In genomic region chr7:127308887-127309286, GRCm38 (mm10) we compare ENCODE assay signal across 9 mouse cellular contexts. TPM values are rescaled to one million over a fixed set of nuclear protein-coding genes. Genes with fewer than 3 reads are reported as not detected.
DNase-seq lines count a peak whose midpoint lies in the region; ATAC-seq lines count a peak whose summit lies in the region.
"Had no signal": no experiment of that assay in that cellular context is flagged by ENCODE, and none has a peak within 500 bp of the region (broad histone marks: within the 10 kb centered on the region; RNA-seq: fewer than 3 reads in every experiment).

No protein-coding gene starts in this region.

- no peak overlapping the region for H3K4me3 ChIP-seq in neural tube, embryonic 11.5 days (ENCODE audit: low read depth, low read length)
- H3K4me3 ChIP-seq: neural tube, embryonic 12.5 days had no signal

- DNase-seq in right cerebral cortex, adult 18-20 months, result peak; percentile 67
- no peak for DNase-seq in right cerebral cortex, postnatal 14 days
- peak; percentile 50 for DNase-seq in T-cell, adult 2 months (ENCODE audit: low spot score)
- peak; percentile 87 for DNase-seq in embryo, embryonic 10.5 days (ENCODE audit: low spot score)
- DNase-seq in induced T-regulatory cell, adult 2 months (ENCODE audit: low read depth), result peak; percentile 83
- DNase-seq in left cerebral cortex, postnatal 4 days, result peak; percentile 38
- DNase-seq in neural tube, embryonic 11.5 days (ENCODE audit: low spot score), result peak; percentile 44

- H3K9ac ChIP-seq in neural tube, embryonic 11.5 days (ENCODE audit: low read length), result no peak overlapping the region
- H3K9ac ChIP-seq: neural tube, embryonic 12.5 days had no signal

- H3K4me2 ChIP-seq in neural tube, embryonic 11.5 days (ENCODE audit: low read depth), result no peak overlapping the region
- H3K4me2 ChIP-seq: neural tube, embryonic 12.5 days had no signal

- H3K9me3 ChIP-seq in neural tube, embryonic 11.5 days (ENCODE audit: control insufficient read depth, low read length), result no peaks in the 10 kb centered on the region
- H3K9me3 ChIP-seq: neural tube, embryonic 12.5 days had no signal

- H3K4me1 ChIP-seq in neural tube, embryonic 11.5 days (ENCODE audit: control insufficient read depth, insufficient read depth, low read length), result no peaks in the 10 kb centered on the region
- H3K4me1 ChIP-seq: neural tube, embryonic 12.5 days had no signal

- no peaks in the 10 kb centered on the region for H3K36me3 ChIP-seq in neural tube, embryonic 11.5 days (ENCODE audit: control insufficient read depth, insufficient read depth, low read length)
- H3K36me3 ChIP-seq: neural tube, embryonic 12.5 days had no signal

- intact Hi-C loops in left cerebral cortex, postnatal 4 days (cut with DNase I), result no loop called here

- no peak for ATAC-seq in neural tube, embryonic 11.5 days (ENCODE audit: insufficient read depth, low FRiP score, low TSS enrichment)
- no peak for ATAC-seq in inflammation-experienced regulatory T-cells, adult 6 months

- H3K27me3 ChIP-seq in neural tube, embryonic 11.5 days (ENCODE audit: control insufficient read depth, insufficient read depth, low read length), result no peaks in the 10 kb centered on the region
- H3K27me3 ChIP-seq: neural tube, embryonic 12.5 days had no signal

- H3K27ac ChIP-seq in neural tube, embryonic 11.5 days (ENCODE audit: low read depth, low read length), result no peak overlapping the region
- H3K27ac ChIP-seq: neural tube, embryonic 12.5 days had no signal

- WGBS in neural tube, embryonic 11.5 days, result 69% methylated on average over 4 of the region's 4 CpGs

RNA-seq across cellular contexts. Expression of gene Itgal, which starts 12.8 kb away (rescaled TPM):
- 1 to 10 TPM; 1.2 to 1.6 TPM for total RNA-seq in left cerebral cortex, postnatal 4 days (2021)
- 1.2 and 1.4 TPM in 2 replicates for polyA plus RNA-seq in neural tube, embryonic 11.5 days (2014; fragmentation: Nextera tagmentation; extraction: Ambion mirVana)
- 100 to 1,000 TPM; 201 to 247 (median 214) TPM for polyA plus RNA-seq in inflammation-experienced regulatory T-cells, adult 6 months (2017; shearing (Covaris generic))

RNA-seq across cellular contexts. Expression of gene Sephs2, which starts 35.0 kb away (rescaled TPM):
- total RNA-seq in left cerebral cortex, postnatal 4 days (2021), result 10 to 100 TPM; 42.6 to 42.9 TPM
- 78.0 and 79.2 TPM in 2 replicates for polyA plus RNA-seq in neural tube, embryonic 11.5 days (2014; fragmentation: Nextera tagmentation; extraction: Ambion mirVana)
- polyA plus RNA-seq in inflammation-experienced regulatory T-cells, adult 6 months (2017; shearing (Covaris generic)), result 10 to 100 TPM; 19.4 to 45.4 (median 28.6) TPM

RNA-seq across cellular contexts. Expression of gene Zfp768, which starts 36.5 kb away (rescaled TPM):
- 10 to 100 TPM; 20.3 to 22.0 TPM for total RNA-seq in left cerebral cortex, postnatal 4 days (2021)
- 5.1 and 7.0 TPM in 2 replicates for polyA plus RNA-seq in neural tube, embryonic 11.5 days (2014; fragmentation: Nextera tagmentation; extraction: Ambion mirVana)
- under 1 TPM in 1 of 3 experiments, not detected in 2; 0.28 TPM for polyA plus RNA-seq in inflammation-experienced regulatory T-cells, adult 6 months (2017; shearing (Covaris generic))

RNA-seq across cellular contexts. Expression of gene Dctpp1, which starts 48.4 kb away (rescaled TPM):
- 10 to 100 TPM; 49.8 to 63.1 TPM for total RNA-seq in left cerebral cortex, postnatal 4 days (2021)
- polyA plus RNA-seq in neural tube, embryonic 11.5 days (2014; fragmentation: Nextera tagmentation; extraction: Ambion mirVana), result 205 and 228 TPM in 2 replicates
- 10 to 100 TPM; 37.2 to 88.3 (median 51.2) TPM for polyA plus RNA-seq in inflammation-experienced regulatory T-cells, adult 6 months (2017; shearing (Covaris generic))

Comparison
In these comparisons a context has a peak if more than half of its experiments do, and no peak if none do; other contexts are left out.
1. RNA of gene Itgal, which starts 12.8 kb away (polyA plus RNA-seq): 201 to 247 TPM in inflammation-experienced regulatory T-cells, adult 6 months; 1.2 to 1.4 TPM in neural tube, embryonic 11.5 days; every median in the first group is over 10 times any median in the second.